Mouse (Mus musculus) CD4-positive naive resting alpha-beta T cell, adult 57 days (primary cell): Measurements from ENCODE around the gene Edar. TPM values are rescaled to one million over a fixed set of nuclear protein-coding genes. Genes with fewer than 3 reads are reported as not detected.

Source experiments
- total RNA-seq: library from RNA; stranded (reverse); gene quantifications from one replicate; pipeline ENCODE4 v1.2.4, GENCODE M21; 2023

Gene Edar
- 0.15 TPM for total RNA-seq

DNA sequence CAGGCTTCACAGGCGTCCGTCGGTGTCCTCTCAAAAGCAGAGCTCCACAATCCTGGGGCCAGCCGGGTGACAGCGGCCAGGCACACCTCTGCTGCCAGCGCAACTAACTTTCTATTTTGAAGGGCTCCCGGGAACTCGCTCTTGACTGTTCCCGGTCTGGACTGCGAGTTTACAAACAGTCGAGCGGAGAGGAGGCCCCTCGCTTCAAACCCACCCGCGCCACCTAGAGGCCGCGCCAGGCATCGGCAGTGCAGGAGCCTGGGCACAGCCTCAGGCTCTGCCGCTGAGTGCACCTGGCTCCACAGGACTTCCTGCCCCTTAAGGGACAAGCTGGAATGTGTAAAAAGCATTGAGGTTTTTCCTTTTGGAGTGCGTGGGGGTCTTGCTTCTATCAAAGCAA is at the start of gene Edar:
TSS of gene Edar (minus strand) at position 122 of the 400 bp plus-strand sequence.

DNA sequence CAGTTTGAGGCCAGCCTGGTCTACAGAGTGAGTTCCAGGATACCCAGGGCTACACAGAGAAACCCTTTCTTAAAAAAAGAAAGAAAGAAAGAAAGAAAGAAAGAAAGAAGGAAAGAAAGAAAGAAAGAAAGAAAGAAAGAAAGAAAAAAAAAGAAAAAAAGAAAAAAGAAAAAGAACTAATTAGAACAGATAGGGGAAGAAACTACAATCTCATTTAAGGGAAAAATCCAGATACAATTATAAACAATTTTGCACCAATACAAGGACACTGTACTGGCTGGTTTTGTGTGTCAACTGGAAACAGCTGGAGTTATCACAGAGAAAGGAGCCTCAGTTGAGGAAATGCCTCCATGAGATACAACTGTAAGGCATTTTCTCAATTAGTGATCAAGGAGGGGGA is 42.7 kb upstream of the Edar start, which contains the start of gene Gm17542:
TSS of gene Gm17542 (minus strand) at position 101 of the 400 bp plus-strand sequence.

Other genes with a start within 250 kb of the Edar start
- 147 TPM for gene Ranbp2, start 228.7 kb downstream of the Edar start, total RNA-seq
- gene Ccdc138, start 177.7 kb downstream of the Edar start, total RNA-seq = 3.5 TPM
- gene Gm17542, start 42.6 kb upstream of the Edar start, total RNA-seq = not detected
- gene Sh3rf3, start 137.7 kb upstream of the Edar start, total RNA-seq = not detected